Mouse (Mus musculus) bone marrow, adult 2 months (tissue): ENCODE measurements around the gene Eif2ak1.

ENCODE experiments used
- CTCF ChIP-seq: fragments of 200-500 bp; IDR thresholded peaks from 2 replicates; pipeline ENCODE4 v1.5.1; 2011; ENCODE audit warnings: low read length, control low read depth; ENCODE audit not compliant: control insufficient read depth, insufficient read depth
- POLR2A ChIP-seq: fragments of 200-500 bp; IDR thresholded peaks from 2 replicates; pipeline ENCODE4 v1.6.1; 2011; ENCODE audit warnings: low read depth, mild to moderate bottlenecking, control low read depth, low read length, borderline replicate concordance; ENCODE audit not compliant: control insufficient read depth

DNA sequence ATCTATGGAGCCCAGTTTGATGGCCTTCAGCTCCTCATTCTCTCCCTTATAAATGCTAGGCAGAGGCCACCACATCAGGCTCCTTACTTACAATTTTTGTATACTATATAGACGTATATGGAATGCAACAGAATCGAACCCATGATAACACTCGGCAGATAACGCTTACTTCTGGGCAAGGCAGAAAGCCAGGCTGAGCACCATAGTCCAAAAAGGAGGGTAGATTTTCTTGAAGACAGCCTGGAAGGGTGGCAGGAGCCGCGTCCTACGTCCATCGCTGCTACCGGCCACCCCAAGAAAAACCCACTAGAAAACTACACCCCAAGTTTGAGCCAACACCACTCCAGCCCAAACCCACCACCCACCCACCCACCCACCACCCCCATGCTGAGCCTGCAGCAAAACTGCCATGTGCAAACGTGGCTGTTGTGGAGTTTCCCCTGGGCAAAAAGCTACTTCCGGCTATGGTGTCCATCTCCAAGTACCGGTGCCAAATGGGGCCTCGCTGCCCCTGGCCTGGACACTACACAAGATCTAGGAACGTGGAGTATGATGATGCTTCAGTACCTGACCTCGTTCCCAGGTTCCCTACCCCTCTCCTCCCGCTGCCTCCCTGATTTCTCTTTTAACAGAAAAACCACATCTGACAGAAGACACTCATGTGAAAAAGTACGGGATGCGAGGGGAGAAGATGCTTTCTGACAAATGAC lies 13.4 kb upstream of the Eif2ak1 start:
- TF ChIP-seq POLR2A (no peak), CTCF (no peak)
